Mouse (Mus musculus) regulatory T cell (primary cell): ENCODE measurements at regions not wholly inside any gene's neighbourhood (a gene's known extent, or its start where the extent isn't known, plus 50 kb on each side); places are given as distances from the start of the nearest gene placed in this dataset.

Experiments
- in situ Hi-C: fragments of 300-600 bp; cut with MboI, MseI; formaldehyde crosslinking; loops from one replicate; pipeline ENCODE4 v1.15.1; 2025; ENCODE audit warnings: high pct_unique_total_duplicates

- in situ Hi-C loops = no loop called here
These were observed 579.1 kb downstream of the Slitrk1 start for GRCm38 (mm10) chr14:108334879-108335278.

DNA sequence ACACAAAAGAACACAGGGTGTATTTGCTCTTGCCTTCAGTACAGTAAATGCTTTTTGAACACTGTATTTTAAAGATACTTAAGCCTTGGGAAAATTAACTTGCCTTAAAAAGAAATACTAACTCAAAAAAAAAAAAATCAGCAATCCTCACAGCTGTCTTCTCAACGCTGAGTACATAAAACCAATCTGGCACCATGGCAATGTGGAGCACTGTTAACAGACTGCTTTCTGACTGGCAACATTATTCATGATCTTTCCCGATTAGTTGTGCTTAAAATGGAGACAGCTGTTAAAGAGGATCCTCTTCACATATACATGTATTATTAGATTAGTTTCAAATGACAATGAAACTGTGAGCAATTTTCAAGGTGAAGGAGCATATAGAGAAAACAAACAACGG is 587.5 kb downstream of the Slitrk1 start:
- in situ Hi-C loops = no loop called here

GRCm38 (mm10) chr14:108323364-108324037 is 590.5 kb downstream of the Slitrk1 start:
- in situ Hi-C loops = no loop called here

GRCm38 (mm10) chr14:108307627-108308026 is 606.3 kb downstream of the Slitrk1 start:
- in situ Hi-C loops = no loop called here

GRCm38 (mm10) chr14:108279630-108280029 is 634.3 kb downstream of the Slitrk1 start:
- in situ Hi-C loops = no loop called here

DNA sequence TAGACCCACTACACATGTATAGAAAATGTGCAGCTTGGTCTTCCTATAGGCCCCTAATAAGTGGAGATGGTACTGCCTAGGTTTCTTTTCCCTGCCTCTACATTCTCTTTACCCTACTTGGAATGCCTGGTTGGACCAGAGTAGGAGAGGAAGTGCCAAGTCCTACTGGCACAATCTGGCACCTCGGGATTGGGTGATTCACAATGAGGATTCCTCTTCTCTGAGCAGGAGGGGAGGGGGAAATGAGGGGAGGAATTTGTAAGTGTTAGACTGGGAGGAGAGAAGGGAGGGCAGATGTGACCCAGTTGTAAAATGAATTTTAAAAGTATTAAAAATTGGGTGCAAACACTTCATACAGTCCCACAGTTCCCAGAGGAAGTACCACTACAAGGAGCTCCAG is 652.9 kb downstream of the Slitrk1 start:
- in situ Hi-C loops = no loop called here

GRCm38 (mm10) chr14:108247365-108247764 is 666.6 kb downstream of the Slitrk1 start:
- in situ Hi-C loops = no loop called here

DNA sequence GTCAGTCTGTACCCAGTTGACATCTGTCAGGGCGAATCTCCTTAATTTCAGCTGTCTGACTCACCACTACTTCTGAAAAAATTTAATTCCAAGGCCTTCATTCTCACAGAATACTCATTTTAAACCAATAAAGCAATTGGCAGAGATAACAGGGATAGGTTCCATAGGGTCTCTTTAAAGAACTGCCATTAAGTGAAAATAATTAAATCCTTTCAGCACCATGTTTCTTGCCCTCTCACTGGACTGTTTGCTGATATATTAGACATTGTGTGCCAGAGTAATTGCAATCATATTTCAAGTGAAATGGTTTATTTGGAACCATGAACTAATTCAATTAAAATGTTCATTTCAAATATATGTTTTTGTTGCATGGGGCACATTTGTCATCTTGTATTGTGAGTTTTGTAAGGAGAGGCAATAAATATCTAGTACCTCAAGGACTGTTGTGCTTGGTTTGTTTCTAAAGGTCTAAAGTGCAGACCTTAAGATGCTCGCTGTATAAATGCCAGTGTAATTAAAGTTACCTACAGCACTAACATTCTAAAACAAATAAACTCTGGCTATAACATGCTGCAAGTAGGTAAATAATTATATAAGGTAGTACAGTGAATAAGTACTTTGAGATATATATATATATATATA is 688.4 kb downstream of the Slitrk1 start:
- in situ Hi-C loops = no loop called here

DNA sequence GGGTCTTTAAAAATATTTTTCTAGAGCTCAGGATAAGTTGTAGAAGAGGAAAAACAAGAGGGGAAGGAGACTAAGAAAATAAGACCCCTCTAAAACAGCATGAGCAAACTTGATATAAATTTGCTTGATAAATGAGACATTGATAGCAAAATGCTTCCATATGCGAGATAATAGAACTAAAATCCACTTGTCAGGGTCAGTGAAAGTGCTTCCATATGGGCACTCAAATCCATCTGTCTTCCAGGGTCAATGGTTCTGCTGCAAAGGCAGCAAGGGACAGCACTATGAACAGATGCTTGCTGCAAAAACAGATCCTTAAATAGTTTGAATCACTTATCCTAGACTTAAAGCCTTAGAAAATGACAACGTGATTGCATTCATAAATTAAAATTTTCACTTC is 704.7 kb downstream of the Slitrk1 start:
- in situ Hi-C loops = no loop called here

DNA sequence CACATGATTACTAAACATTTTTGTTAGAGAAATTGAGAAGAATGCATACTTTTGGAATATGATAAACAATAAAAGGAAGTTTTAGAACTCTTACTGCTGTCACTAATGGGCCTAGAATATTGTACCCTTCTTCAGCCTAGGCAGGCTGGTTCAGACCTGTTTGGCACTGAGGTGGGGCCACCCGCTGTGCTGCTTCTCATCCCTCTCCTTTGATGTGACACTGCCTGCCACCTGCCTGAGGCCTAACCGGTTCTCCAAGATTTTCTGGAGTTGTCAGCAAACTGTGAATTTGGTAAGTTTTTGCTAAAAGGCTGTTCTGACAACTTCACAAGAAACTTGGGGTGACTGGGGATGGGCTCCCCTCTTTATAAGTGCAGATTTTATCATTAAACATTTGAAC is 714.8 kb downstream of the Slitrk1 start:
- in situ Hi-C loops = no loop called here

DNA sequence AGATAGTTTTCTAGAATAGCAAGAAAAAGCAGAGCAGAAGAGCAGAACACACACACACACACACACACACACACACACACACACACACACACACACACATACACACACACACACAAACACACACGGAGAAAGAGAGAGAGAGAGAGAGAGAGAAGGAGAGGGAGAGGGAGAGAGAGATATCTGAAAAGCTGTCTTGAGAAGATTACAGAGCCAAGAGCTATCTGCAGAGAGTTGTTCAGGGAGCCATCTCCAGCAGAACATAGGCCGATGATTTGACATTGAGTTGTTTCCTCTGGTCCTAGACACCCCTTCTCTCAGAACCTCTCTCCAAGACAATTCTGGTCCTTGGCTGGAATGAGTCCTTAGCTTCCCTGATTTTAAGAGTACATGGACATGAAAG is 733.0 kb downstream of the Slitrk1 start:
- in situ Hi-C loops = no loop called here

DNA sequence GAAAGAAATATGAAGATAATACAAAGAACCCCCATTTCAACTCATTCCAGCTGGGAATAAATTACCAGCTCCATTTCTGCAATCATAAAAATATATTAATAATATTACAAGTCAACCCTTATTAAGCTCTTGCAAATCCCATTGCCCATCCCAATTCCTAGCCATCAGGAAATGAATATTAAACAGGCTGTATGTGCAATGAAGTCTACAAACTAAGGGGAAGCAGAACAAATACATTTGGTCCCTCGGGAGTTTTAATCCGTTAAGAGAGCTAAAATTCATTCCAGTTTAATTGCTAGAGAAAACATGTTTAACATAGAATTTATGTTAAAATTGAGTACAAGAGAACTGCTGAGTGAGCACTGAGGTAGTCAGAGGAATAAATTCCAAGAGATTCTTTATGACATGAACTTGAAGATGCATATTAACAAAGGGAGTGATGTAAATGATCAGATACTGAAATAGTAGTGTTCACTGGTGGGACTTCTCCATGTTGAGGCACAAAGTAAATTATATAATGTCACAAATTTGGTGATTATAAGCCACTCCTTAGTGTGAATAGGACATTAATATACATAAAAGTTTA is 738.6 kb downstream of the Slitrk1 start:
- in situ Hi-C loops = no loop called here

GRCm38 (mm10) chr14:108152981-108153380 is 761.0 kb downstream of the Slitrk1 start:
- in situ Hi-C loops = loop anchor here (10.0 kb wide), 2 partner anchors 482 to 1242 kb away; no protein-coding TSS in a partner anchor

GRCm38 (mm10) chr14:108123147-108123546 is 790.8 kb downstream of the Slitrk1 start:
- in situ Hi-C loops = no loop called here

GRCm38 (mm10) chr14:108105009-108105408 is 808.9 kb downstream of the Slitrk1 start:
- in situ Hi-C loops = no loop called here

GRCm38 (mm10) chr14:108090965-108091364 is 823.0 kb downstream of the Slitrk1 start:
- in situ Hi-C loops = no loop called here

DNA sequence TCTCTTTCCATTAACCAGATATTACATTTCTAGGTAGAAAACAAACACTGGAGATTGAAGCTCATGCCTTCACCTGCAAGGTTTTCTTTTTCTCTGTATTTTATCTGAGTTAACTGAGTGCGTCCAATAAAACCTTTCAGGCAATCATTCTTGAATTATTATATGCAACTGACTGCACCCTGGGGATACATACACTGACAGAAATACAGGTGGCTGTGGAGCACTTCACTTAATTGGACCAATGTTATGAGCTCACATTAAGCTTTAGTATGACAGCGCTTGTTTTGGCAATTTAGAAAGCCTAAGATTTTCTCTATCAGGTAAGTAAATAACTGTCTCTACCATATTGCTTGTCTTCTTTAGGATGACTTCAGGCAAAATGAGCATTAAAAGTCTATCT is 864.0 kb downstream of the Slitrk1 start:
- in situ Hi-C loops = no loop called here

DNA sequence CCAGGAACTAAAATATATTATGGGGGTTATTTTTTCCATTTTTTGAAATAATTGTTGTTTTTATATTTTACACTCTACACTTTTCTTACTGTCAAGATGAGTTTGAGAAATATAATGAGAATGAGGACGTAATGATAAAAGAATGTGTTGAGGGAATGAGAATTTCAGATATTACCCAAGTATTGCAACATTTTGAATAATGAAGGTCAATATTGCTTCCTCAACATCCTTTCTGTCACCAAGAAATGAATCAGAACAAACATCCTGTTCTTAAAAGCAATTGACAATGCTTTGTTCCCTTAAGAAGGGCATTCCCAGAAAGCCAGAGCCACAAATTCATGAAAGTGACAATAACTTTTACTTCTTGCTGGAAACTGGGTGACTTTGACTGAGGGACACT is 878.0 kb downstream of the Slitrk1 start:
- in situ Hi-C loops = no loop called here

GRCm38 (mm10) chr14:108034162-108034561 is 879.8 kb downstream of the Slitrk1 start:
- in situ Hi-C loops = no loop called here

DNA sequence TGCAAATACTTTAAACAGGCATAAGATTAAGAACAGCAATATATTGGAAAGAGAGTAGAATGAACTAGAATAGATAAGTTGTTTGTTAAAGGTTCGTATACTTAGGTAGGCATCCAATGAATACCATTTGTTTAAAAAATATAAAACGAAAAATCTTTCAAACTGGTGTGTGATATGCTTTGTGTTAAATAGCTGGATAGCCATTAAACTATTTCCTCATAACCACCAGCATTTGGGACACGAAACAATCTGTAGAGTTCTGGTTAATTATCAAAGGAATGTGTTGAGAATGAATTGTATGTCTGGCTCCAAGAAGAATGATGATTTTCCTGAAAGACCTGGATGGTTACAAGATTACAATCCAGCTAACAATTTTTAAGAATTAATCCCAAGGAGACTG is 891.4 kb downstream of the Slitrk1 start:
- in situ Hi-C loops = no loop called here

- in situ Hi-C loops = no loop called here
These were observed 891.9 kb downstream of the Slitrk1 start for GRCm38 (mm10) chr14:108022066-108022465.

GRCm38 (mm10) chr14:108021331-108021730 is 892.6 kb downstream of the Slitrk1 start:
- in situ Hi-C loops = no loop called here

- in situ Hi-C loops = no loop called here
These were observed 926.1 kb downstream of the Slitrk1 start for GRCm38 (mm10) chr14:107987752-107988285.
